Mouse (Mus musculus): ENCODE results near the gene Gm21854. TPM values are rescaled to one million over a fixed set of nuclear protein-coding genes. Genes with fewer than 3 reads are reported as not detected.
"Not testable (repeated sequence)": the region's sequence is repeated elsewhere in the genome, so short reads cannot be mapped to it uniquely, and the experiment has no call there.

Gm21854 gene
- polyA plus RNA-seq (2014; fragmentation: Nextera tagmentation; extraction: Ambion mirVana): not detected in 2 replicates

- not testable (repeated sequence) for H3K27me3 ChIP-seq (ENCODE audit: control insufficient read depth, insufficient read depth, low read length); DNase-seq (ENCODE audit: low spot score); H3K27ac ChIP-seq (ENCODE audit: low read depth, low read length); H3K36me3 ChIP-seq (ENCODE audit: control insufficient read depth, insufficient read depth, low read length); ATAC-seq (ENCODE audit: insufficient read depth, low FRiP score, low TSS enrichment); H3K4me3 ChIP-seq (ENCODE audit: low read depth, low read length); H3K9ac ChIP-seq (ENCODE audit: low read length); H3K4me1 ChIP-seq (ENCODE audit: control insufficient read depth, insufficient read depth, low read length); H3K4me2 ChIP-seq (ENCODE audit: low read depth); H3K9me3 ChIP-seq (ENCODE audit: control insufficient read depth, low read length)
Observed at GRCm38 (mm10) chrY:5656686-5657085, at the start of gene Gm21854. Gene Gm21854, plus strand, starts transcription at chrY:5656986.

Other genes starting within 250 kb of the Gm21854 start
- not detected in 2 replicates for gene Gm20914, start 69.0 kb downstream of the Gm21854 start, polyA plus RNA-seq (2014; fragmentation: Nextera tagmentation; extraction: Ambion mirVana)
- gene Gm28171, start 136.4 kb downstream of the Gm21854 start, polyA plus RNA-seq (2014; fragmentation: Nextera tagmentation; extraction: Ambion mirVana): not detected in 2 replicates

Data from neural tube, embryonic 11.5 days (tissue).